9 mouse cellular contexts compared by ENCODE assay signal in the genomic region with DNA sequence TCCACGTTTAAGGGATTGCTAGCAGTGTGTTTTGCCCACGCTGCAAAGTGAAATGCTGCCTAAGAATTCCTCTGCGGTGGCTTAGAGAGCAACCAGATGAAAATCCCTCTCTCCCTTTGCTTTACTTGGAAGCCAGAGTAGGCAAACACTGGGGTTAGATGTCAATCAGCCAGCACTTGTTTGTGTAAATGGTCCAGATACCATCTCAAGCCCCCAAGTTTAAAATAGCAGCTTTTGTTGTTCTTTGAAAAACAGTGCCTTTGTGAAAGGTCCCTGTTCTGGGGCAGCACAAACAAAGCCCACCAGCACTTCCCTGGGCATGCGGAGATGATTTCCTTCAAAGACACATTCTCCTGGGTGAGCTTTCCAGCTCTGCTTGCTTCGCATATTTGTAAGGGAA. TPM values are rescaled to one million over a fixed set of nuclear protein-coding genes. Genes with fewer than 3 reads are reported as not detected.
DNase-seq lines count a peak whose midpoint lies in the region; ATAC-seq and TF ChIP-seq lines count a peak whose summit lies in the region.
"Had no signal": no experiment of that assay in that cellular context is flagged by ENCODE, and none has a peak within 500 bp of the region (broad histone marks: within the 10 kb centered on the region; RNA-seq: fewer than 3 reads in every experiment).

No protein-coding gene starts in this region.

- 37% methylated on average over 5 of the region's 5 CpGs for WGBS in heart, adult 2 months
- WGBS in embryonic facial prominence, embryonic 11.5 days: 5% methylated on average over 5 of the region's 5 CpGs
- WGBS in hindbrain, embryonic 16.5 days: 6% methylated on average over 5 of the region's 5 CpGs
- WGBS in midbrain, embryonic 14.5 days: 5% methylated on average over 5 of the region's 5 CpGs

- TF ChIP-seq CTCF in heart, adult 2 months (IDR thresholded peaks at IDR 0.05): no peak

- peaks cover 2% of the 10 kb centered on the region; the same call in 1 of the 2 replicates for H3K4me1 ChIP-seq in heart, adult 2 months (ENCODE audit: control insufficient read depth, insufficient read depth, low read length)
- H3K4me1 ChIP-seq in embryonic facial prominence, embryonic 11.5 days (ENCODE audit: control insufficient read depth, insufficient read depth, low read length): peaks cover 5% of the 10 kb centered on the region
- peaks cover 15% of the 10 kb centered on the region for H3K4me1 ChIP-seq in hindbrain, embryonic 16.5 days (ENCODE audit: control insufficient read depth, insufficient read depth, low read depth, low read length)
- peaks cover 26% of the 10 kb centered on the region for H3K4me1 ChIP-seq in midbrain, embryonic 14.5 days (ENCODE audit: control insufficient read depth, insufficient read depth, low read length)

- H3K79me2 ChIP-seq in heart, adult 2 months (replicated peaks; ENCODE audit: control insufficient read depth, insufficient read depth, low read length): no peaks in the 10 kb centered on the region

- no peak for TF ChIP-seq POLR2A in heart, adult 2 months (IDR thresholded peaks at IDR 0.05; ENCODE audit: insufficient read depth, low read depth, low read length)

- intact Hi-C loops in heart, adult 2 months (cut with DNase I): no loop called here
- intact Hi-C loops in heart, postnatal 10 days (cut with DNase I): no loop called here
- intact Hi-C loops in left cerebral cortex, postnatal 25 days (cut with DNase I): no loop called here

- no peak for TF ChIP-seq EP300 in heart, adult 2 months (IDR thresholded peaks at IDR 0.05; ENCODE audit: insufficient read depth, low read depth, low read length)

- no peaks in the 10 kb centered on the region for H3K36me3 ChIP-seq in heart, adult 2 months (ENCODE audit: control insufficient read depth, insufficient read depth, low read length)
- H3K36me3 ChIP-seq in embryonic facial prominence, embryonic 11.5 days (replicated peaks; ENCODE audit: control insufficient read depth, insufficient read depth, low read depth, low read length): no peaks in the 10 kb centered on the region
- no peaks in the 10 kb centered on the region for H3K36me3 ChIP-seq in hindbrain, embryonic 16.5 days (ENCODE audit: control insufficient read depth, insufficient read depth, low read length)
- H3K36me3 ChIP-seq in midbrain, embryonic 14.5 days (ENCODE audit: control insufficient read depth, insufficient read depth, low read length): no peaks in the 10 kb centered on the region

- no peaks in the 10 kb centered on the region for H3K9me3 ChIP-seq in embryonic facial prominence, embryonic 11.5 days (replicated peaks; ENCODE audit: control insufficient read depth, low read length)
- no peaks in the 10 kb centered on the region for H3K9me3 ChIP-seq in hindbrain, embryonic 16.5 days (ENCODE audit: control insufficient read depth, low read length)
- no peaks in the 10 kb centered on the region for H3K9me3 ChIP-seq in midbrain, embryonic 14.5 days (ENCODE audit: control insufficient read depth, low read length)

- H3K27me3 ChIP-seq in heart, adult 2 months (ENCODE audit: control insufficient read depth, insufficient read depth, low read length): no peaks in the 10 kb centered on the region
- H3K27me3 ChIP-seq in embryonic facial prominence, embryonic 11.5 days (ENCODE audit: control insufficient read depth, insufficient read depth, low read length): no peaks in the 10 kb centered on the region
- no peaks in the 10 kb centered on the region for H3K27me3 ChIP-seq in hindbrain, embryonic 16.5 days (replicated peaks; ENCODE audit: control insufficient read depth, insufficient read depth, low read length)
- H3K27me3 ChIP-seq in midbrain, embryonic 14.5 days (ENCODE audit: control insufficient read depth, insufficient read depth, low read length): no peaks in the 10 kb centered on the region

- no peak overlapping the region for H3K4me3 ChIP-seq in heart, adult 2 months
- H3K4me3 ChIP-seq in embryonic facial prominence, embryonic 11.5 days (ENCODE audit: low read depth, low read length): peak overlapping the region; percentile 31; the same call in 1 of the 2 replicates
- H3K4me3 ChIP-seq in hindbrain, embryonic 16.5 days (ENCODE audit: low read length): peak overlapping the region; percentile 40
- H3K4me3 ChIP-seq in midbrain, embryonic 14.5 days (replicated peaks; ENCODE audit: low read depth, low read length): peak overlapping the region; percentile 23; the same call in 1 of the 2 replicates

- H3K27ac ChIP-seq in heart, adult 2 months: peak overlapping the region; percentile 23; the same call in 1 of the 2 replicates
- peak overlapping the region; percentile 62 for H3K27ac ChIP-seq in embryonic facial prominence, embryonic 11.5 days (replicated peaks; ENCODE audit: low read depth, low read length)
- peak overlapping the region; percentile 36; the same call in 1 of the 2 replicates for H3K27ac ChIP-seq in hindbrain, embryonic 16.5 days (ENCODE audit: low read depth, low read length)
- H3K27ac ChIP-seq in midbrain, embryonic 14.5 days (replicated peaks; ENCODE audit: low read depth, low read length): no peak overlapping the region; the same call in 1 of the 2 replicates

- H3K4me2 ChIP-seq in embryonic facial prominence, embryonic 11.5 days (ENCODE audit: low read depth, low read length): peak overlapping the region; percentile 59
- H3K4me2 ChIP-seq in hindbrain, embryonic 16.5 days (ENCODE audit: low read length): peak overlapping the region; percentile 60
- H3K4me2 ChIP-seq in midbrain, embryonic 14.5 days (ENCODE audit: low read length): peak overlapping the region; percentile 54

- H3K9ac ChIP-seq in heart, adult 2 months (ENCODE audit: low read depth, low read length): no peak overlapping the region
- peak overlapping the region; percentile 51 for H3K9ac ChIP-seq in embryonic facial prominence, embryonic 11.5 days (replicated peaks; ENCODE audit: low read length)
- H3K9ac ChIP-seq in hindbrain, embryonic 16.5 days (ENCODE audit: low read depth, low read length): peak overlapping the region; percentile 36
- peak overlapping the region; percentile 9; the same call in 1 of the 2 replicates for H3K9ac ChIP-seq in midbrain, embryonic 14.5 days (replicated peaks; ENCODE audit: low read length)

- ATAC-seq in embryonic facial prominence, embryonic 11.5 days (replicated peaks; ENCODE audit: insufficient number of reproducible peaks, low FRiP score, low TSS enrichment, low read depth): no peak
- peak; percentile 29; the same call in 1 of the 2 replicates for ATAC-seq in hindbrain, embryonic 16.5 days
- no peak for ATAC-seq in midbrain, embryonic 14.5 days (ENCODE audit: low FRiP score, low TSS enrichment)
- ATAC-seq in activated CD4-positive, CD25-positive, alpha-beta regulatory T cell, adult 4 months: no peak

- DNase-seq in heart, adult 2 months: no peak
- no peak for DNase-seq in heart, postnatal 10 days
- DNase-seq in embryonic facial prominence, embryonic 11.5 days (ENCODE audit: low spot score): peak; percentile 51
- DNase-seq in midbrain, embryonic 14.5 days: peak; percentile 50
- DNase-seq in cerebellum, postnatal 36 days: no peak
- DNase-seq in left cerebral cortex, postnatal 25 days (ENCODE audit: low spot score in 2 of 2): no peak
- DNase-seq: layer of hippocampus, adult 9-11 months had no signal

RNA-seq across cellular contexts. Expression of a gene that starts 1.7 kb away (rescaled TPM):
- total RNA-seq in heart, adult 2 months (2021): 1 to 10 TPM; 1.3 to 2.7 TPM
- 0.64 and 1.7 TPM in 2 replicates for polyA plus RNA-seq in heart, adult 2 months (2012; rRNA removed)
- total RNA-seq in heart, postnatal 10 days (2021): 10 to 100 TPM; 23.2 to 24.0 TPM
- 1.7 and 2.0 TPM in 2 replicates for polyA plus RNA-seq in embryonic facial prominence, embryonic 11.5 days (2014; fragmentation: Nextera tagmentation; extraction: Ambion mirVana)
- polyA plus RNA-seq in hindbrain, embryonic 16.5 days (2015; fragmentation: Nextera tagmentation; extraction: Ambion mirVana): 1.6 and 2.3 TPM in 2 replicates
- polyA plus RNA-seq in midbrain, embryonic 14.5 days (2014; fragmentation: Nextera tagmentation; extraction: Ambion mirVana): 0.70 and 2.8 TPM in 2 replicates
- total RNA-seq in left cerebral cortex, postnatal 25 days (2021): under 1 TPM; 0.39 to 0.66 TPM
- under 1 TPM in 1 of 2 experiments, not detected in 1; 0.08 TPM for polyA plus RNA-seq in activated CD4-positive, CD25-positive, alpha-beta regulatory T cell, adult 4 months (2017; shearing (Covaris generic))

RNA-seq across cellular contexts. Expression of a gene that starts 28.5 kb away (rescaled TPM):
- total RNA-seq in heart, adult 2 months (2021): under 1 TPM; 0.05 to 0.09 TPM
- 0.06 and 0.08 TPM in 2 replicates for polyA plus RNA-seq in heart, adult 2 months (2012; rRNA removed)
- under 1 TPM; 0.12 to 0.17 TPM for total RNA-seq in heart, postnatal 10 days (2021)
- polyA plus RNA-seq in embryonic facial prominence, embryonic 11.5 days (2014; fragmentation: Nextera tagmentation; extraction: Ambion mirVana): 1.3 and 1.7 TPM in 2 replicates
- 6.0 and 6.8 TPM in 2 replicates for polyA plus RNA-seq in hindbrain, embryonic 16.5 days (2015; fragmentation: Nextera tagmentation; extraction: Ambion mirVana)
- 2.5 TPM in 2 replicates for polyA plus RNA-seq in midbrain, embryonic 14.5 days (2014; fragmentation: Nextera tagmentation; extraction: Ambion mirVana)
- total RNA-seq in left cerebral cortex, postnatal 25 days (2021): 1 to 10 TPM; 3.1 TPM
- not detected for polyA plus RNA-seq in activated CD4-positive, CD25-positive, alpha-beta regulatory T cell, adult 4 months (2017; shearing (Covaris generic))

Comparison
In these comparisons a context has a peak if more than half of its experiments do, and no peak if none do; other contexts are left out.
1. DNase-seq: peak in embryonic facial prominence, embryonic 11.5 days (single experiment) and midbrain, embryonic 14.5 days (single experiment); none in heart, adult 2 months (0 of 2), heart, postnatal 10 days (0 of 2), cerebellum, postnatal 36 days (0 of 2) and left cerebral cortex, postnatal 25 days (0 of 2).
2. Peak in every context shown above with its lines, with median percentiles within 50 percentile points of each other: H3K4me2 ChIP-seq.